Mouse (Mus musculus): ENCODE measurements around the gene Sufu.

Gene Sufu

GRCm38 (mm10) chr19:46516667-46517528 is 120.2 kb downstream of the Sufu start:
- DNase-seq (ENCODE audit: low spot score) = no peak

GRCm38 (mm10) chr19:46517529-46518351 is 121.0 kb downstream of the Sufu start:
- peak; percentile 53 for DNase-seq (ENCODE audit: low spot score)

GRCm38 (mm10) chr19:46518352-46518787 is 121.7 kb downstream of the Sufu start:
- DNase-seq (ENCODE audit: low spot score) = peak; percentile 72

- DNase-seq (ENCODE audit: low spot score) = peak; percentile 42
Observed at GRCm38 (mm10) chr19:46518828-46519621, 122.3 kb downstream of the Sufu start.

GRCm38 (mm10) chr19:46521698-46522097 is 125.0 kb downstream of the Sufu start:
- DNase-seq (ENCODE audit: low spot score) = no peak

- DNase-seq (ENCODE audit: low spot score) = peak; percentile 28
Observed at GRCm38 (mm10) chr19:46522433-46523044, 125.8 kb downstream of the Sufu start.

GRCm38 (mm10) chr19:46523131-46523479 is 126.4 kb downstream of the Sufu start:
- no peak for DNase-seq (ENCODE audit: low spot score)

GRCm38 (mm10) chr19:46523480-46524151 is 126.9 kb downstream of the Sufu start:
- DNase-seq (ENCODE audit: low spot score) = peak; percentile 89

GRCm38 (mm10) chr19:46524152-46524544 is 127.5 kb downstream of the Sufu start:
- DNase-seq (ENCODE audit: low spot score) = no peak

GRCm38 (mm10) chr19:46524601-46525321 is 128.1 kb downstream of the Sufu start:
- peak; percentile 74 for DNase-seq (ENCODE audit: low spot score)

GRCm38 (mm10) chr19:46525691-46526631 is 129.3 kb downstream of the Sufu start:
- no peak for DNase-seq (ENCODE audit: low spot score)

GRCm38 (mm10) chr19:46527632-46528528 is 131.2 kb downstream of the Sufu start:
- DNase-seq (ENCODE audit: low spot score) = no peak

- peak; percentile 84 for DNase-seq (ENCODE audit: low spot score)
Observed at GRCm38 (mm10) chr19:46528529-46529213, 132.0 kb downstream of the Sufu start.

- DNase-seq (ENCODE audit: low spot score) = no peak
Observed at GRCm38 (mm10) chr19:46529601-46530448, 133.1 kb downstream of the Sufu start.

GRCm38 (mm10) chr19:46530449-46530990 is 133.8 kb downstream of the Sufu start:
- no peak for DNase-seq (ENCODE audit: low spot score)
